Mouse (Mus musculus): ENCODE data around the gene Herc6.

The Herc6 gene

GRCm38 (mm10) chr6:57711726-57712125 lies 130.9 kb downstream of the Herc6 start:
- ATAC-seq (ENCODE audit: insufficient number of reproducible peaks, low FRiP score, low TSS enrichment), result 0 out of 2 replicates have a peak, but pooled peaks have one; percentile 15

All from cerebellum, adult (tissue).